9 mouse cellular contexts compared by ENCODE assay signal in the genomic region with DNA sequence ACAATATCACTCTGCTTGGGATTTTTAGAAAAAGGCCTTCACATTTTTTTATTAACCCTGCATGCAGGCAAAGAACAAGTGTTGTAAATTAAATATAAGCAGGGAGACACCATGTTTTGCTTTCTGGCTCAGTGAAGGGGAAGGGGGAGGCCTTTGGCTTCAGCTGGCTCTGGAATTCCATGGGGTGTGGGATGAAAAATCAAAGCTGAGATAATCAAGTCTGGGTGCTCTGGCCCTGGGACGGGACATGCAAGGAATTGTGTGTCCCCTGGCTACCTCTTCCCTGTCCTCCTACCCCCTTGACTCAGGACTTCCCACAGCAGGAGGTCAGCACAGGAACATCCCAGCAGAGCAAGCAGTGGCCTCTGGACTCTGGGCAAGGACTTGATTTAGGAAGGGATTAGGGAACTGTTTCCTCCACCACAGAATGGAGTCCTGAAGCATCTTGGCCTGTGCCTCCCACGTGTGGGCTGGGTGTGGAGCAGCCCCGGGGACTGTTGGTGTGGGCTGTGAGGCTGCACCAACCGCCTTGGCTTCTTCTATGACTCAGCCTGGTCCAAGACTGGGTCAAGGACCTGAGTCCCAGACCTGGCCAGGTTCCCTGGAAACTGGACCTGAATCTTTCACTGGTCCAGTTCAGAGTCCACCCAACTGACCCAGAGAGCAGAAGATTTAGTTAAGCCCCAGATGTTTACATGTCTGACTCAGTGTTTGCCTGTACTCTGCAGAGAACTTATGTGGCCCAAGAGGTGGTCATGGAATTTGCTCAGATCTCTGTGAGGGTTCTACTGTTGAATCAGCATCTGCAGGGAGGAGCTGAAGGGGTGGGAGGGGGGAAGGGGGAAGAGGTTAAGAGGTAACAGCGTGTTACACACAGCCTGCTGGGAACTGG.
DNase-seq lines count a peak whose midpoint lies in the region; ATAC-seq and TF ChIP-seq lines count a peak whose summit lies in the region.
"Had no signal": no experiment of that assay in that cellular context is flagged by ENCODE, and none has a peak within 500 bp of the region (broad histone marks: within the 10 kb centered on the region; RNA-seq: fewer than 3 reads in every experiment).

No protein-coding gene starts in this region.

- no peak overlapping the region for H3K4me2 ChIP-seq in intestine, postnatal 0 days (replicated peaks; ENCODE audit: low read depth)

- peak; percentile 37 for DNase-seq in gastrocnemius, adult 18-20 months (ENCODE audit: low spot score)
- DNase-seq in gastrocnemius, postnatal 10 days, result no peak
- peak; percentile 88 to 95 for DNase-seq in adrenal gland, adult (ENCODE audit: inconsistent age in 2 of 2, low spot score in 1 of 2)
- DNase-seq in lung, postnatal 14 days, result peak; percentile 57
- no peak for DNase-seq in spleen, postnatal 14 days (ENCODE audit: low spot score in 2 of 2)
- DNase-seq in cerebellum, adult 9-10 months, result no peak
- no peak for DNase-seq in spleen, postnatal 4 days (ENCODE audit: low spot score in 2 of 2)

- H3K9me3 ChIP-seq in intestine, postnatal 0 days (ENCODE audit: control insufficient read depth), result no peaks in the 10 kb centered on the region

- H3K27me3 ChIP-seq in intestine, postnatal 0 days (replicated peaks; ENCODE audit: control insufficient read depth, insufficient read depth, low read length), result no peaks in the 10 kb centered on the region

- H3K4me1 ChIP-seq in intestine, postnatal 0 days (replicated peaks; ENCODE audit: control insufficient read depth, insufficient read depth, low read length), result 0 out of 2 replicates have a peak, but pooled peaks cover 3% of the 10 kb centered on the region

- H3K9ac ChIP-seq in intestine, postnatal 0 days (ENCODE audit: low read depth, low read length), result no peak overlapping the region

- H3K36me3 ChIP-seq in intestine, postnatal 0 days (ENCODE audit: control insufficient read depth, insufficient read depth), result no peaks in the 10 kb centered on the region

- TF ChIP-seq CTCF in intestine, postnatal 0 days (IDR thresholded peaks at IDR 0.05; ENCODE audit: low read depth), result no peak

- no peak overlapping the region for H3K27ac ChIP-seq in intestine, postnatal 0 days (ENCODE audit: low read depth, low read length)

- H3K4me3 ChIP-seq in intestine, postnatal 0 days (ENCODE audit: low read depth, low read length), result no peak overlapping the region
- H3K4me3 ChIP-seq: myocyte had no signal

- peak; percentile 46; the same call in 1 of the 2 replicates for ATAC-seq in intestine, postnatal 0 days

- WGBS in intestine, postnatal 0 days, result 31% methylated on average over 5 of the region's 5 CpGs

Comparison
In these comparisons a context has a peak if more than half of its experiments do, and no peak if none do; other contexts are left out.
1. DNase-seq: peak in gastrocnemius, adult 18-20 months (single experiment), adrenal gland, adult (2 of 2) and lung, postnatal 14 days (single experiment); none in gastrocnemius, postnatal 10 days (single experiment), spleen, postnatal 14 days (0 of 2), cerebellum, adult 9-10 months (single experiment) and spleen, postnatal 4 days (0 of 2).